Mouse (Mus musculus): ENCODE data around the gene Fam174a.

DNA sequence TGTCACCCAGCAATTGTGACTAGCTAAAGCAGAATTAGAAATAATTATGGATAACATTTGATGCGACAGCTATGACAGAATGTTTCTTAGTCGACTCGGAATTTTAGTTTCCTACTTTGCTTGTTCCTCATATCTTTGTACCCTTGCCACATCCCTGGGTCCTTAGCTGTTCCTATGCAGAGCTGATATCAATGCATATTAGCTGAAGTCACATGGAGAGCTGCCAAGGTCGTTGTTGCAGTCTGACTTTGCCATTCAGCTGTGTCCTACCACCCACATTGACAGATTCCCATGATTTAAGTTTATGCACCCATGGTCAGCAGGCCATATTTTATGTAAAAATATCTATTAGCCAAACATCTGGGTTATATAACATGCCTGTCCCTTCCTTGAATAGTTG, 43.5 kb downstream of the Fam174a start:
- no peak for TF ChIP-seq CTCF (IDR thresholded peaks at IDR 0.05; ENCODE audit: low read depth, low read length)
- no peak for TF ChIP-seq POLR2A (IDR thresholded peaks at IDR 0.05; ENCODE audit: insufficient read depth, low read length)
- TF ChIP-seq EP300 (IDR thresholded peaks at IDR 0.05; ENCODE audit: insufficient read depth, low read depth, low read length), result no peak

All from ES-Bruce4 (cell line).